Mouse (Mus musculus) liver, postnatal 0 days (tissue): ENCODE measurements at regions not wholly inside any gene's neighbourhood (a gene's known extent, or its start where the extent isn't known, plus 50 kb on each side); places are given as distances from the start of the nearest gene placed in this dataset.

Source experiments
- ATAC-seq: fragments of 200-750 bp; cut with Nextera tagmentation; 2 replicates; pipeline ENCODE4 v1.8.0; 2017; ENCODE audit warnings: mild to moderate bottlenecking, moderate library complexity
- DNase-seq: peaks from one replicate; pipeline ENCODE4 v3.0.0-alpha.2; 2016
- H3K27ac ChIP-seq: fragments of 300-500 bp; sonication (generic); 2 replicates; pipeline ENCODE4 v1.5.1; 2014; ENCODE audit warnings: antibody characterized with exemption, moderate library complexity, mild to moderate bottlenecking, low read depth
- H3K27me3 ChIP-seq: fragments of 300-500 bp; sonication (generic); 2 replicates; pipeline ENCODE4 v1.6.1; 2014; ENCODE audit warnings: low read length, control low read depth, mixed read lengths; ENCODE audit not compliant: insufficient read depth
- H3K36me3 ChIP-seq: fragments of 300-500 bp; sonication (generic); replicated peaks from 2 replicates; pipeline ENCODE4 v1.6.1; 2014; ENCODE audit warnings: mild to moderate bottlenecking, control low read depth, low read length, moderate library complexity, mixed read lengths; ENCODE audit not compliant: insufficient read depth
- H3K4me1 ChIP-seq: fragments of 300-500 bp; sonication (generic); 2 replicates; pipeline ENCODE4 v1.6.1; 2014; ENCODE audit warnings: antibody characterized with exemption, mild to moderate bottlenecking, control low read depth; ENCODE audit not compliant: insufficient read depth
- H3K4me2 ChIP-seq: fragments of 300-500 bp; sonication (generic); 2 replicates; pipeline ENCODE4 v1.6.1; 2014; ENCODE audit warnings: low read depth, mild to moderate bottlenecking, low read length, moderate library complexity, mixed read lengths
- H3K4me3 ChIP-seq: fragments of 300-500 bp; sonication (generic); 2 replicates; pipeline ENCODE4 v1.5.1; 2014; ENCODE audit warnings: low read depth, low read length
- H3K9ac ChIP-seq: fragments of 300-500 bp; sonication (generic); replicated peaks from 2 replicates; pipeline ENCODE4 v1.6.1; 2014; ENCODE audit warnings: mild to moderate bottlenecking, moderate library complexity
- H3K9me3 ChIP-seq: fragments of 300-500 bp; sonication (generic); 2 replicates; pipeline ENCODE4 v1.6.1; 2016; ENCODE audit warnings: mild to moderate bottlenecking, control low read depth, low read length, mixed read lengths
- CTCF ChIP-seq: sonication (generic); IDR thresholded peaks from 2 replicates; pipeline ENCODE4 v1.5.1; 2016; ENCODE audit warnings: antibody characterized with exemption, low read depth
- EP300 ChIP-seq: IDR thresholded peaks from 2 replicates; pipeline ENCODE4 v1.6.1; 2016; ENCODE audit warnings: antibody characterized with exemption, low read depth, mild to moderate bottlenecking
- WGBS: fragments of 180-500 bp; shearing (Covaris S2); extraction: QIAGEN DNeasy Blood & Tissue Kit; methylation state at CpG from one replicate; pipeline ENCODE4 v1.1.7; 2014; ENCODE audit not compliant: insufficient replicate concordance; 5-methylcytosine and 5-hydroxymethylcytosine counted together

DNA sequence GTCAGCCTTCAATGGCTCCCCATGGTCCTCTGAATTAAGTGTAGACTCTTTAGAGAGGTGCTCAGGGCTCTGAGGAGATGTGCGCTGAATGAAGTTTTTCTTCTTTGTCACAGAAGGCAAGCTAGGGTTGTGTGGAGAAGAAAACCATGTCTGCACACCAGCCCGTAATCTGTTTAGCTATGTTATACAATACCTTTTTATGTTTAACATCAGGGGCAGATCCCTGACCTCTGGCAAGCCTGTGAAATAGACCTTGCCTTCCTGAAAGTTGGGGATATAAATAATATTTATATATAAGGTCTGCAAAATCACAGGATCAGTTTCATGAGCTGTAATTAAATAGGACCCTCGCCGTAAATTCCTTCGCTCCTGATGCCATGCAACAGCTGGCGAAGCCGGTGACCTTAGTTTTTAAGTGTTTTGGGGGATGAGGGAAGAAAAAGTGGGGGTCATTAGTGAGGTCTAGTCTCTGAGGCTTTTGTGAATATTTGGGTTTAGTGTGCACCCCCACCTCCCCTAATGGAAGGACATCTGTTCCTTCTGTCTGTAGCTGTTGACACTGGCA is 119.7 kb downstream of the Mtx2 start:
- Histone ChIP-seq H3K4me1 (no peaks in the 10 kb centered on the region), H3K9me3 (no peaks in the 10 kb centered on the region), H3K27me3 (no peaks in the 10 kb centered on the region), H3K27ac (no peak overlapping the region), H3K4me3 (no peak overlapping the region), H3K36me3 (no peaks in the 10 kb centered on the region), H3K9ac (no peak overlapping the region), H3K4me2 (no peak overlapping the region)
- no peak for TF ChIP-seq CTCF
- TF ChIP-seq EP300, result no peak
- 89% methylated on average over 7 of the region's 7 CpGs for WGBS
- DNase-seq (no peak), ATAC-seq (no peak)

DNA sequence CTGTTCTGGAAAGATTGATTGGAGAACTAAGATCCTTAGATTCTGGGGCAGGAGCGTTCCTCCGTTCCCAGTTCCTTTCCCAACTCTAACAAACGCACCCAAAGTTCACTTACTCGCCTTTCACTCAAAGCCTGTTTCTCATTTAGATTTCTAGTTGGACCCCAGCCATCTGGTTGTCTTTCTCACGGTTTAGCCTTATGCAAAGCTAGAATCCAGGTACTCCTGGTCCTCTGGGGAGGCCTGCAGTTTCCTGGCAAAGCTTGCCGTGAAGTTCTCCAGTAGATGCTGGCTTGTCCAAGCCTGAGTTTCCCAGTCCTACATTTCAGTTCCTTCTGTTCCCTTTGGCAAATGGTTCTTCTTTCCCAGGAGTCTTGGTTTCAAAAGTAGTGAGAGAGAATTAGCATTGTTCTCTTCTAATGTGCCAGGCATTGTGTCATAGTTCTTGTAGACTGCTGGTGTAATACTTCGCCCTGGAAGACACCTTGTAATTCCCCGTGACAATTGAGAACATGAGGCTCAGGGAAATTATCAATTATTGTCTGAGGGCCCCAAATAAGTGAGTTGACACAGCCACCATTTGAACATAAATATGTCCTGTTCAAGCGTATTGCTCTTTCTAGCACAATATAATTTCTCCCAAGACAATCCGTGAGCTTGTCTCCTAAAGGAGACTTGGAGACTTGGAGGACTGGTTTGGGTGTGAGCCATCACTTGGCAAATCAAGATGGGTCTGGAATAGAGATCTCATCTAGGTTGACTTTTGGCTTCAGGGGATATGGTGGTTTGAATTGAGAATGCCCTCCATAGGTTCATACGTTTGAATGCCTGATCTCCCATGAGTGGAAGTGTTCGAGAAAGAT is 126.0 kb downstream of the Mtx2 start:
- no peaks in the 10 kb centered on the region for H3K9me3 ChIP-seq
- TF ChIP-seq CTCF (no peak), EP300 (no peak)
- H3K4me1 ChIP-seq, result no peaks in the 10 kb centered on the region
- DNase-seq (no peak), ATAC-seq (no peak)
- H3K27me3 ChIP-seq, result no peaks in the 10 kb centered on the region
- no peaks in the 10 kb centered on the region for H3K36me3 ChIP-seq
- no peak overlapping the region for H3K9ac ChIP-seq
- 80% methylated on average over 12 of the region's 12 CpGs for WGBS
- H3K27ac ChIP-seq, result no peak overlapping the region
- H3K4me3 ChIP-seq, result no peak overlapping the region
- H3K4me2 ChIP-seq, result no peak overlapping the region

DNA sequence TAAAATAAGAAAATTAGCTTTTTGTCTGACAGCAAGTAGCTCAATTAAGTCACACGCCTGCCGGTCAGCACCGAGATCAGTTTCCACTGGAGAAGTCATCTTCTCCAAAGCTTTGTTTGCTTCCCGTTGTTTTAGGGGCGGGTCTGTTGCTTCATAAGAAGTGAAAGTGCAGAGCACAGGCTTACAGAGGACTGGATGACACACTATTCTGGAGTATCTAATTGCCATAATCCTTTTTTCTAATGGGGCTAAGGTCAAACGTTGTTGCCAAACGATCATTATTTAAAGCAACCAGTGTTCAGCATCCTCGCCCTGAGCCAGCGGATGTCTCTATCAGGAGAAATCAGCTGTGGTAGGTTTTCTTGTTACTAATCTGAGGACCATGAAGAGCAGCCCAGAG is 128.5 kb downstream of the Mtx2 start:
- Histone ChIP-seq H3K36me3 (no peaks in the 10 kb centered on the region), H3K27ac (no peak overlapping the region), H3K4me1 (no peaks in the 10 kb centered on the region), H3K9me3 (no peaks in the 10 kb centered on the region), H3K4me2 (no peak overlapping the region), H3K4me3 (no peak overlapping the region), H3K27me3 (no peaks in the 10 kb centered on the region), H3K9ac (no peak overlapping the region)
- no peak for ATAC-seq
- 66% methylated on average over 9 of the region's 9 CpGs for WGBS
- no peak for DNase-seq
- TF ChIP-seq CTCF (no peak), EP300 (no peak)

DNA sequence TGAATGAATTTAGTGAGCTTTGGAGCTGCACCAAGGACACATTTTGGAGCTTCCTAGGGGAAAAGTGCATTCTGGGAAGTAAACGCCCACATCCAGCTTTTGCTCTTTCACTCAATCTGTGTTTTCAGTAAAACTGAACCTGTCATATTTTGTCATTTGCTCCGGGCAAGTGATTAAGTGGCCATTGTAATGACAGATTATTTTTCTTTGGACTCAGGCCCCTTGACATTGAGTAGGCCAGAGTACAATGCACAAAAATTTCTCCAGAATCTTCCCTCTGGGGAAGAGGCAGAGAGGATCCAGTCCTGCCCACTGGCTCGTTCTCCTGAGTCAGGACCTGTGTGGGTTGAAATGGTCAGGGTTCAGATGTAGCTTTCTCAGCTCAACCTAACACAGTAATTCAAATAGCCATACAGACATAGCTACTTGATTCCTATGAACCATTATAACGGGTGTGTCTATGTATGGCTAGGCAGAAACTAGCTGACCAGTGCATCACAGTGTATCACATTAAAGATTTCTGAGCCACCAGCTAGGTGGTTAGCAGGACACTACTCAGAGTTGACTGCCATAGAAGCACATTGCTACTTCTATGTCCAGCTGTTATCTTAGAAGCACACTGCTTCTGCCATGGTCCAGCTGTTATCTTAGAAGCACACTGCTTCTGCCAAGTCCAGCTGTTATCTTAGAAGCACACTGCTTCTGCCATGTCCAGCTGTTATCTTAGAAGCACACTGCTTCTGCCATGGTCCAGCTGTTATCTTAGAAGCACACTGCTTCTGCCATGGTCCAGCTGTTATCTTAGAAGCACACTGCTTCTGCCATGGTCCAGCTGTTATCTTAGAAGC is 129.9 kb downstream of the Mtx2 start:
- H3K9me3 ChIP-seq, result no peaks in the 10 kb centered on the region
- H3K4me3 ChIP-seq, result no peak overlapping the region
- H3K4me1 ChIP-seq, result no peaks in the 10 kb centered on the region
- 69% methylated on average over 4 of the region's 4 CpGs for WGBS
- H3K27me3 ChIP-seq, result no peaks in the 10 kb centered on the region
- no peak for TF ChIP-seq CTCF
- TF ChIP-seq EP300, result no peak
- no peak for ATAC-seq
- H3K4me2 ChIP-seq, result no peak overlapping the region
- no peak overlapping the region for H3K9ac ChIP-seq
- no peak for DNase-seq
- H3K27ac ChIP-seq, result no peak overlapping the region
- no peaks in the 10 kb centered on the region for H3K36me3 ChIP-seq

DNA sequence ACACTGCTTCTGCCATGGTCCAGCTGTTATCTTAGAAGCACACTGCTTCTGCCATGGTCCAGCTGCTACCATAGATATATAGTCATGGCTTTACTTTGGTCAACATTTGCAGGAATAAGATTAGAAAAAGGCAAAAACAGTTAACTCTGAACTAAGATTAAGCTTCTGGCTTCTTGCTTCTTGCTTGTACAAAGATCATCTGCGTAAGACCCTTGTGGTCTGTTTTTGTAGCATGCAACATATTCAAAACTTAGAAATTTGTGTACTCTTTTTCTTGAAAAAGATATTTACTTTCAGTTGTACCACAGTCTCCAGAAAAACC is 130.5 kb downstream of the Mtx2 start:
- H3K27me3 ChIP-seq, result no peaks in the 10 kb centered on the region
- no peaks in the 10 kb centered on the region for H3K36me3 ChIP-seq
- 83% methylated on average over 1 of the region's 1 CpGs for WGBS
- no peaks in the 10 kb centered on the region for H3K9me3 ChIP-seq
- H3K27ac ChIP-seq, result no peak overlapping the region
- no peaks in the 10 kb centered on the region for H3K4me1 ChIP-seq
- ATAC-seq (no peak), DNase-seq (no peak)
- no peak overlapping the region for H3K4me2 ChIP-seq
- H3K9ac ChIP-seq, result no peak overlapping the region
- TF ChIP-seq EP300, result no peak
- no peak for TF ChIP-seq CTCF
- H3K4me3 ChIP-seq, result no peak overlapping the region

DNA sequence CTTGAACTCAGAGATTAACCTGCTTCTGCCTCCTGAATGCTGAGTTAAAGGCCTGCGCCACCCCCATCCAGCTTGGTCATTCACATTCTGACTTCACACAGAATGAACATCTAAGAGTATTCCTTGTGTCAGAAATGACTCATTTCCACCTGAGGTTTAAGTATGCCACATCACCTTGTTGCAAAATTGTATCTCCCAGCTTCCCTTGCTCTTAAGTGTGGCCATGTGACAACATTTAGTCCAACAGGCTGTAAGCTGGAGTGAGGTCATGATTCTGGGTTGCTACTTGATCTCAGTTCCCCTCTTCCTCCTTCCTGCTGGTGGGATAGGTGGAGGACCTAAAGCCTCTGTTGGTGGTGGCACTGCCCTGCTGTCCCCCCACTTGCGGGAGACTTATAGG is 131.0 kb downstream of the Mtx2 start:
- ATAC-seq, result no peak
- Histone ChIP-seq H3K9me3 (no peaks in the 10 kb centered on the region), H3K4me1 (no peaks in the 10 kb centered on the region), H3K36me3 (no peaks in the 10 kb centered on the region), H3K4me2 (no peak overlapping the region), H3K27ac (no peak overlapping the region), H3K27me3 (no peaks in the 10 kb centered on the region), H3K4me3 (no peak overlapping the region), H3K9ac (no peak overlapping the region)
- no peak for TF ChIP-seq CTCF
- no peak for TF ChIP-seq EP300
- WGBS, result 85% methylated on average over 2 of the region's 2 CpGs
- no peak for DNase-seq
